Mouse (Mus musculus): ENCODE results near the gene Atp8b2. TPM values are rescaled to one million over a fixed set of nuclear protein-coding genes. Genes with fewer than 3 reads are reported as not detected.

Atp8b2 gene
- total RNA-seq, 2 experiments from 2014 or later, result 82.7 to 86.9 TPM

GRCm38 (mm10) chr3:89898870-89899510, 64.3 kb downstream of the Atp8b2 start:
- DNase-seq, result no peak

- no peak for DNase-seq
These were observed 65.3 kb downstream of the Atp8b2 start for GRCm38 (mm10) chr3:89898011-89898410.

DNA sequence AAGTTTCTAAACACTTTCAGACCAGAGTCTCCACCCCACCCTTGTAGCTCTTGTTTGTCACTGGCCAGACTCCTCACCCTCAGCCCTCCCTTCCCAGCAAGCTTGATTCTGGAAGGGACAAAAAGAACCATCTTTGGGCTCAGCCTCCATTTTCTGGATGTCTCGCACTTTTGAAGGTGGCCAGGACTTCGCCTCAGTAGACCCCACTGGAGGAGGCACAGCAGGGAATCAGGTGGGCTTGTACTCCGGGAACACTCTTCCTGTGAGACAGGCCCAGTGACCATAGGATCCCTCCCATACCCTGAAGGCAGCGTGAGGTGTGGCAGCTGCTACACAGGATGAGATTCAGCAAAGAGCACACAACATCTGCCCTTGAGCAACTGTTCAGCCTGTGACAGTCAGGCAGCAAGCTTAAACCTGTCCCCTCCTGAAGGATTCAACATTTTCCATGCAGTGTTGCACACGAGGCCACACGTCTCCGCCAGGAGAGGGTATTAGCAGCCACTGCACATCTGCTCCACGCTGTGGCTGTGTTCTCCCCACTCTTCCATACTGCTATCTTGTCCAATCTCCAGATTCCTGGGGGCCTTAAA, 66.0 kb downstream of the Atp8b2 start:
- no peak for DNase-seq

DNA sequence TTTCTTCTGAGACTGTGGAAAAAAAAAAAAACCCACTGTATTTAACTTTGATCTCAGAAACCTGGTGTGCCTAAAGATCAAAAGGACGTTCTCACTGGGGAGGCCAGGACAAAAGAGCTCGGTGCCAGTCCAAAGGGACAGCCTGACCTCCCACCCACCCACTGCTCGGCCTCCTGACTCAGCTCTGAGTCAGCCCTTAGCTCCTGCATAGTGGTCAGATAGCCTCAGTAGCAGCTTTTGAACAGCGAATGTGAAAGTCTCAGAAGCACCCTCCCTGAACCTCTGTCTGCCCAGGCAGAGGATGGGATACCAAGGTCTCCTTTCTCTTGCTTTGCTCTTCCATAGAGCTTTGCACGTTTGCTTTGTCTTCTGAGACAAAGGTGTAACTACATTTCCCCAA, 66.7 kb downstream of the Atp8b2 start:
- no peak for DNase-seq

GRCm38 (mm10) chr3:89892517-89893106, 70.7 kb downstream of the Atp8b2 start:
- DNase-seq, result no peak

DNA sequence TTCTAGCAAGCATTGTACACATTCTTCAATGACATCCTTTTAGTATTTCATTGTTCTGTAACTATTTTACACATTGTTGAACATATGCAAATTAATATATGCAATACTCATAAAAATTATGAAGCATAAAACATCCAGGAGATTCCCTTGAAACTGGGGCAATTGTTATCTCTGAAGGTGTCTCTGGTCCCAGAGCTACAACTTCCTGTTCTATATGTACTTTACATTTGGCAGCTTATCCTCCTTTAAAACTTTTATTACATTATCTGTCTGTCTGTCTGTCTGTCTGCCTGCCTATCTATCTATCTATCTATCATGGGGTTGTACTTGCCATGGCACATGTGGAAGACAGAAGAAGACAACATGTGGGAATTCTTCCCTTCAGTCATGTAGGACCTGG, 71.6 kb downstream of the Atp8b2 start:
- DNase-seq, result no peak

GRCm38 (mm10) chr3:89889841-89890430, 73.4 kb downstream of the Atp8b2 start:
- no peak for DNase-seq

Small RNAs within 50 kb of the gene (microRNA-seq; reads per million reads assigned to microRNA genes)
- gene Mir7669, result 0.60 to 0.63 reads per million in 2 experiments

Other genes starting within 250 kb of the Atp8b2 start
- gene Adar, start 248.5 kb downstream of the Atp8b2 start, total RNA-seq (2021), result 100 to 1,000 TPM; 119 to 122 TPM
- gene Chrnb2, start 198.9 kb downstream of the Atp8b2 start, total RNA-seq (2021), result 10 to 100 TPM; 29.6 to 30.2 TPM
- 10 to 100 TPM; 92.1 to 96.4 TPM for gene Ube2q1, start 189.9 kb downstream of the Atp8b2 start, total RNA-seq (2021)
- gene She, start 132.1 kb downstream of the Atp8b2 start, total RNA-seq (2021), result 1 to 10 TPM; 2.4 to 2.9 TPM
- gene Il6ra, start 50.3 kb downstream of the Atp8b2 start, total RNA-seq (2021), result 1 to 10 TPM; 6.3 to 7.7 TPM
- gene Hax1, start 35.3 kb upstream of the Atp8b2 start, total RNA-seq (2021), result 10 to 100 TPM; 97.5 to 98.2 TPM
- 10 to 100 TPM; 90.6 to 95.5 TPM for gene 4933434E20Rik, start 88.1 kb upstream of the Atp8b2 start, total RNA-seq (2021)
- gene Ubap2l, start 89.1 kb upstream of the Atp8b2 start, total RNA-seq (2021), result 100 to 1,000 TPM; 149 to 181 TPM
- 100 to 1,000 TPM; 181 to 182 TPM for gene Tpm3, start 109.1 kb upstream of the Atp8b2 start, total RNA-seq (2021)
- under 1 TPM; 0.38 to 0.45 TPM for gene Nup210l, start 140.6 kb upstream of the Atp8b2 start, total RNA-seq (2021)

All from layer of hippocampus, postnatal 36 days (tissue).